Mouse (Mus musculus) MEL (cell line): Measurements from ENCODE around the gene Cyb5r4. TPM values are rescaled to one million over a fixed set of nuclear protein-coding genes. Genes with fewer than 3 reads are reported as not detected.

ENCODE experiments used
- DNase-seq: peaks from one replicate; pipeline ENCODE4 v3.0.0; 2011; ENCODE audit warnings: low read depth, low spot score
- H3K27ac ChIP-seq: 2 replicates; pipeline ENCODE4 v1.5.1; 2012; ENCODE audit warnings: low read depth, mild to moderate bottlenecking, control low read depth, low read length, moderate library complexity; ENCODE audit not compliant: control insufficient read depth
- H3K27me3 ChIP-seq, 2 experiments: fragments of 150-350 bp in 1 of 2; sonication (generic) in 1 of 2; 2 replicates each; pipeline ENCODE4 v1.6.1; 2012; ENCODE audit warnings: low read length in 2 of 2, mild to moderate bottlenecking in 2 of 2, improper control_type of control experiment in 1 of 2, moderate library complexity in 1 of 2; ENCODE audit not compliant: insufficient read depth in 2 of 2, control insufficient read depth in 1 of 2
- H3K36me3 ChIP-seq, 2 experiments: 2 replicates each; pipeline ENCODE4 v1.6.1; 2012 to 2014; ENCODE audit warnings: low read length in 2 of 2, improper control_type of control experiment in 1 of 2, inconsistent platforms in 1 of 2, mild to moderate bottlenecking in 1 of 2; ENCODE audit not compliant: insufficient read depth in 2 of 2, control insufficient read depth in 1 of 2
- H3K4me1 ChIP-seq, 2 experiments: fragments of 150-350 bp in 1 of 2; sonication (generic) in 1 of 2; 2 replicates each; pipeline ENCODE4 v1.6.1; 2012; ENCODE audit warnings: low read length in 2 of 2, improper control_type of control experiment in 1 of 2, mild to moderate bottlenecking in 1 of 2; ENCODE audit not compliant: insufficient read depth in 2 of 2, control insufficient read depth in 1 of 2
- H3K4me3 ChIP-seq, 2 experiments: fragments of 150-350 bp in 1 of 2; sonication (generic) in 1 of 2; 2 replicates each; pipeline ENCODE4 v1.5.1; 2012; ENCODE audit warnings: low read depth in 2 of 2, low read length in 2 of 2, mild to moderate bottlenecking in 2 of 2, moderate library complexity in 2 of 2, control low read depth in 1 of 2, improper control_type of control experiment in 1 of 2; ENCODE audit not compliant: control insufficient read depth in 1 of 2, insufficient read depth in 1 of 2
- H3K79me2 ChIP-seq: 2 replicates; pipeline ENCODE4 v1.6.1; 2012; ENCODE audit warnings: mild to moderate bottlenecking, low read length, moderate library complexity; ENCODE audit not compliant: control insufficient read depth, poor library complexity, insufficient read depth
- H3K9ac ChIP-seq: 2 replicates; pipeline ENCODE4 v1.6.1; 2012; ENCODE audit warnings: low read depth, mild to moderate bottlenecking, control low read depth, low read length, moderate library complexity; ENCODE audit not compliant: control insufficient read depth, poor library complexity, severe bottlenecking
- H3K9me3 ChIP-seq: fragments of 150-350 bp; sonication (generic); replicated peaks from 2 replicates; pipeline ENCODE4 v1.6.1; 2012; ENCODE audit warnings: mild to moderate bottlenecking, low read length, improper control_type of control experiment, moderate library complexity; ENCODE audit not compliant: insufficient read depth
- CHD2 ChIP-seq: IDR thresholded peaks from 2 replicates; pipeline ENCODE4 v1.6.1; 2011; ENCODE audit warnings: low read length, improper control_type of control experiment
- ELF1 ChIP-seq: IDR thresholded peaks from 2 replicates; pipeline ENCODE4 v1.6.1; 2014; ENCODE audit warnings: low read depth, mild to moderate bottlenecking, inconsistent platforms, low read length, improper control_type of control experiment, moderate library complexity
- EP300 ChIP-seq, 2 experiments: IDR thresholded peaks; 2 replicates each; pipeline ENCODE4 v1.6.1; 2011; ENCODE audit warnings: improper control_type of control experiment in 2 of 2, low read length in 2 of 2, low read depth in 1 of 2, mild to moderate bottlenecking in 1 of 2
- ETS1 ChIP-seq: IDR thresholded peaks from 2 replicates; pipeline ENCODE4 v1.6.1; 2012; ENCODE audit warnings: low read depth, mild to moderate bottlenecking, inconsistent platforms, low read length, improper control_type of control experiment, moderate library complexity
- GABPA ChIP-seq: IDR thresholded peaks from 2 replicates; pipeline ENCODE4 v1.6.1; 2012; ENCODE audit warnings: low read depth, mild to moderate bottlenecking, inconsistent platforms, low read length, improper control_type of control experiment, moderate library complexity
- HCFC1 ChIP-seq: IDR thresholded peaks from 2 replicates; pipeline ENCODE4 v1.6.1; 2012; ENCODE audit warnings: low read depth, mild to moderate bottlenecking, inconsistent platforms, low read length, improper control_type of control experiment, moderate library complexity
- MAFK ChIP-seq: IDR thresholded peaks from 2 replicates; pipeline ENCODE4 v1.6.1; 2011; ENCODE audit warnings: low read depth, mild to moderate bottlenecking, low read length, improper control_type of control experiment, borderline replicate concordance
- MAX ChIP-seq: IDR thresholded peaks from 2 replicates; pipeline ENCODE4 v1.6.1; 2011; ENCODE audit warnings: low read length, improper control_type of control experiment
- MEF2A ChIP-seq: IDR thresholded peaks from 2 replicates; pipeline ENCODE4 v1.6.1; 2014; ENCODE audit warnings: low read depth, mild to moderate bottlenecking, inconsistent platforms, low read length, improper control_type of control experiment; ENCODE audit not compliant: poor library complexity, insufficient replicate concordance, severe bottlenecking; ENCODE audit errors: extremely low read depth
- MXI1 ChIP-seq: IDR thresholded peaks from 2 replicates; pipeline ENCODE4 v1.6.1; 2011; ENCODE audit warnings: mild to moderate bottlenecking, low read depth, low read length, improper control_type of control experiment
- MYB ChIP-seq: IDR thresholded peaks from 2 replicates; pipeline ENCODE4 v1.6.1; 2011; ENCODE audit warnings: mild to moderate bottlenecking, low read depth, low read length, improper control_type of control experiment
- POLR2A ChIP-seq, 2 experiments: IDR thresholded peaks; 2 replicates each; pipeline ENCODE4 v1.6.1; 2011 to 2012; ENCODE audit warnings: low read length in 2 of 2, mild to moderate bottlenecking in 2 of 2, control low read depth in 1 of 2, improper control_type of control experiment in 1 of 2, low read depth in 1 of 2, moderate library complexity in 1 of 2; ENCODE audit not compliant: control insufficient read depth in 1 of 2, insufficient read depth in 1 of 2, poor library complexity in 1 of 2
- POLR2AphosphoS2 ChIP-seq: IDR thresholded peaks from 2 replicates; pipeline ENCODE4 v1.6.1; 2011; ENCODE audit warnings: low read length, improper control_type of control experiment
- RCOR1 ChIP-seq: IDR thresholded peaks from 2 replicates; pipeline ENCODE4 v1.6.1; 2012; ENCODE audit warnings: low read depth, mild to moderate bottlenecking, inconsistent platforms, low read length, improper control_type of control experiment
- SIN3A ChIP-seq: IDR thresholded peaks from 2 replicates; pipeline ENCODE4 v1.6.1; 2012; ENCODE audit warnings: low read length, improper control_type of control experiment, inconsistent platforms
- SMC3 ChIP-seq: IDR thresholded peaks from 2 replicates; pipeline ENCODE4 v1.6.1; 2011; ENCODE audit warnings: low read depth, low read length, improper control_type of control experiment
- TBP ChIP-seq: IDR thresholded peaks from 2 replicates; pipeline ENCODE4 v1.8.0; 2011; ENCODE audit warnings: low read depth, low read length, improper control_type of control experiment
- TCF12 ChIP-seq: IDR thresholded peaks from 2 replicates; pipeline ENCODE4 v1.6.1; 2014; ENCODE audit warnings: low read depth, mild to moderate bottlenecking, inconsistent platforms, low read length, improper control_type of control experiment, moderate library complexity
- USF2 ChIP-seq, 2 experiments: IDR thresholded peaks; 2 replicates each; pipeline ENCODE4 v1.6.1; 2011 to 2012; ENCODE audit warnings: improper control_type of control experiment in 2 of 2, low read length in 2 of 2, borderline replicate concordance in 1 of 2, inconsistent platforms in 1 of 2, low read depth in 1 of 2, mild to moderate bottlenecking in 1 of 2; ENCODE audit not compliant: insufficient read depth in 1 of 2
- ZMIZ1 ChIP-seq: IDR thresholded peaks from 2 replicates; pipeline ENCODE4 v1.6.1; 2012; ENCODE audit warnings: low read depth, mild to moderate bottlenecking, inconsistent platforms, low read length, improper control_type of control experiment, moderate library complexity
- ZNF384 ChIP-seq: IDR thresholded peaks from 2 replicates; pipeline ENCODE4 v1.6.1; 2012; ENCODE audit warnings: low read depth, mild to moderate bottlenecking, inconsistent platforms, low read length, improper control_type of control experiment
- polyA plus RNA-seq, 2 experiments: library from polyadenylated mRNA; stranded (reverse) in 1 of 2; unstranded in 1 of 2; fragments of >175 nt in 1 of 2; fragments of >200 nt in 1 of 2; gene quantifications; 2 replicates each; pipeline versions ENCODE4 v1.2.1 to v1.2.4; 2012; ENCODE audit warnings: low replicate concordance in 2 of 2, low read depth in 1 of 2; ENCODE audit not compliant: insufficient read length in 2 of 2, insufficient read depth in 1 of 2, missing spikeins in 1 of 2
- total RNA-seq: library from RNA; depleted of rRNA; stranded (reverse); fragments of 300-350 nt; gene quantifications from 2 replicates; pipeline ENCODE4 v1.2.3, GENCODE M21; 2012

The Cyb5r4 gene
- total and polyA plus RNA-seq, 3 experiments: 30.3 to 37.2 TPM; not detected in 1

DNA sequence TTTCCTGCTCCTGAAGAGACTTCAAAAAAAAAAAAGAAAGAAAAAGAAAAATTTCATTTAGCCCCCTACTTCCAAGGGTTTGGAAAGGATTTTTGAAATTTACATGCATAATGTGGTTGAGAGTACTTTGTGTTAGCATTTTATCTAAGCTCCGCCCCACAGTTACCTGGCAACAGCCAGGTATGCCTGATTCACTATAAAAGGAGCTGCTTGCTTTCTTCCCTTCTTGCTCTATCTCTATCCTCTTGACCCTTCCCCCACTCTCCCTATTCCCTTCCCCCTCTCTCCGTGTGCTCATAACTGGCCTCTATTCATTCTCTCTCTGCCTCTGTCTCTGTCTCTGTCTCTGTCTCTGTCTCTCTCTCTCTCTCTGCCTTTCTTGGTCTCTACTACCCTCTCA, 40.9 kb upstream of the Cyb5r4 start:
- Histone ChIP-seq H3K27me3 (peaks cover 2 to 5% of the 10 kb centered on the region in 2 experiments; a peak in 3 of 4 replicates), H3K9me3 (no peaks in the 10 kb centered on the region), H3K9ac (no peak overlapping the region), H3K27ac (no peak overlapping the region), H3K36me3 (no peaks in the 10 kb centered on the region), H3K4me1 (peaks cover 0 to 4% of the 10 kb centered on the region in 2 experiments; a peak in 2 of 4 replicates), H3K4me3 (no peak overlapping the region), H3K79me2 (no peaks in the 10 kb centered on the region)
- TF ChIP-seq POLR2A (IDR thresholded peaks at IDR 0.05; ENCODE audit: control insufficient read depth in 1 of 2, insufficient read depth in 1 of 2, low read depth in 1 of 2, low read length in 2 of 2, poor library complexity in 1 of 2) (no peak), RCOR1 (no peak), MAFK (no peak), ELF1 (no peak)
- no peak for DNase-seq

GRCm38 (mm10) chr9:86981551-86981950, 40.3 kb upstream of the Cyb5r4 start:
- Histone ChIP-seq H3K27ac (no peak overlapping the region), H3K9me3 (no peaks in the 10 kb centered on the region), H3K4me1 (peaks cover 0 to 4% of the 10 kb centered on the region in 2 experiments; a peak in 2 of 4 replicates), H3K36me3 (no peaks in the 10 kb centered on the region), H3K27me3 (peaks cover 2 to 5% of the 10 kb centered on the region in 2 experiments; a peak in 3 of 4 replicates), H3K79me2 (no peaks in the 10 kb centered on the region), H3K9ac (no peak overlapping the region), H3K4me3 (no peak overlapping the region)
- TF ChIP-seq POLR2AphosphoS2: no peak
- no peak for TF ChIP-seq SMC3
- no peak for TF ChIP-seq ZMIZ1
- no peak for TF ChIP-seq SIN3A
- no peak for TF ChIP-seq TCF12
- TF ChIP-seq MXI1: no peak
- no peak for TF ChIP-seq TBP
- TF ChIP-seq EP300 (IDR thresholded peaks at IDR 0.05; ENCODE audit: low read depth in 1 of 2, low read length in 2 of 2): no peak
- DNase-seq: peak; percentile 68

- no peaks in the 10 kb centered on the region for H3K79me2 ChIP-seq
- no peak overlapping the region for H3K9ac ChIP-seq
- H3K27me3 ChIP-seq: peaks cover 2 to 5% of the 10 kb centered on the region in 2 experiments
- DNase-seq: no peak
- H3K36me3 ChIP-seq: no peaks in the 10 kb centered on the region; a peak in 1 of 4 replicates
- no peak overlapping the region for H3K27ac ChIP-seq
- H3K4me1 ChIP-seq: peaks cover 0 to 4% of the 10 kb centered on the region in 2 experiments; a peak in 2 of 4 replicates
- TF ChIP-seq CHD2 (no peak), MAX (no peak), ETS1 (no peak), USF2 (IDR thresholded peaks at IDR 0.05; ENCODE audit: borderline replicate concordance in 1 of 2, insufficient read depth in 1 of 2, low read depth in 1 of 2, low read length in 2 of 2) (no peak), ZNF384 (no peak), MYB (no peak), HCFC1 (no peak), TCF12 (no peak), EP300 (IDR thresholded peaks at IDR 0.05; ENCODE audit: low read depth in 1 of 2, low read length in 2 of 2) (no peak), MEF2A (no peak), RCOR1 (no peak), GABPA (no peak)
- H3K9me3 ChIP-seq: no peaks in the 10 kb centered on the region
- no peak overlapping the region for H3K4me3 ChIP-seq
These were observed 37.2 kb upstream of the Cyb5r4 start for GRCm38 (mm10) chr9:86984583-86984982.
